Mouse (Mus musculus) mesoderm, embryonic 11.5 days (tissue): ENCODE measurements around the gene Efs.
"Not testable (repeated sequence)": the region's sequence is repeated elsewhere in the genome, so short reads cannot be mapped to it uniquely, and the experiment has no call there.

ENCODE experiments used
- DNase-seq: peaks from one replicate; pipeline ENCODE4 v3.0.0-alpha.2; 2012; ENCODE audit warnings: low read depth, low spot score

Efs gene

DNA sequence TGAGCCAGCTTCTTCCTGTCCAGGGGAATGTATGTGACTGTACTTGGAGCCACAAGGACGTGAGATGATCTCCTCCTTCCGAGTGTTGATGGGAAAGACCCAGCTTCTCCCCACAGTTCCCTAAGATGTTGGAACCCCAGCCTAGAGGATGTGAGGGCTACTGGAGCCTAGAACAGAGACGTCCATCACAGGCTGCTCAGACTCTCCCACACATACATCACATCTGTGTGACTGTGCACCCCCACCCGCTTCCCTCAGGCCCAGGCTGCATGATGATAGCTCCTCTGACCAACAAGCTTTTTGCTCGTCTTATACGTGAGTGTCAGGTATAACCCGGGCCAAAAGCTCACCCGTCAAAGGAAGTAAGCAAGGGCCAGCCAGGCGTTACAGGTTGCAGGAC is 22.9 kb upstream of the Efs start:
- DNase-seq: no peak

DNA sequence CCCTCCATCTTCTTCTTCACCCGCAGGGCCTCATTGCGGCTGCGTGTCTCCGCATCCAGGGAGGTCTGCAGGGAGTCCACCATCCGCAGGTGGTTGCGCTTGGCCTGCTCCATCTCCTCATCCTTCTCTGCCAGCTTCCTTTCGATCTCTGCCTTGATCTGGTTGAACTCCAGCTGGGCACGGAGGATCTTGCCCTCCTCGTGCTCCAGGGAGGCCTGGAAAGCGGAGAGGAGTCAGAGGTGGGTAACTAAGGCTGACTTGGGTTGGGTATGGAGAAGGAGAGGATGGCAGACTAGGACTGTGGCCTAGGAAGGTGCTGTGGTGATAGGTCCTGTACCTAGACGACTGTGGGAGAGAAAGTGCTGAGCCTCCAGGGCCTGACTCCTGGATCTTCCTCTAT is 21.1 kb upstream of the Efs start:
- DNase-seq: not testable (repeated sequence)

DNA sequence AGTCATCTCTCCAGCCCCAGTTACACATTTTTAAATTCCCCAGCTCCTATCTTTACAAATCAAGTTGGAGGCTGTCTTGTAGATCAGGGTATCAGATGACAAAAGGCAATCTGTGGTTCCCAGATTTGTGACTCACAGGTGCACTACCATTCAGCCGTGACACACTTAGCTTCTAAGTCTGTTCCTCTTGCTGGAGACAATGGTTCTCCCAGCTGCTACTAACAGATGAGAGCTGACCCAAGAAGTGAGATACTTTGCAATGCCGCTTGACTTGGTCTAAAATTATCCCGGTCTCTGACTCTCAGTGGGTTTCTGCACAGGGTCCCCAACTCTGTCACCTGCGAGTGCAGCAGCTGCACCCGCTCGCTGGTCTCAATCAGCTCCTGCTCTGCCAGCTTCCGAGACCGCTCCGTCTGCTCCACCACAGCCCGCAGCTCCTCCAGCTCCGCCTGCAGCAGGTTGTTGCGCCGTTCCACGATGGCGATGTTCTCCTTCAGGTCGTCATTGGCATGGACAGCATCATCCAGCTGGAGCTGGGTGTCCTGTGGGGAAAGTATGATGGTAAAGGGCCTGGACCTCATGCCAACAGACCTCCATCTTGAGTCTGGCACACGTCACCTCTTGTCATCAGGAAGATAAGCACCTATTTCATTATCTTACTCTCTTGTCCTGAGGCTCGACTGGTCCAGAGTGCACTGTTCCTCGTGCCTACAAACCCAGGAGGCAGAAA is 20.2 kb upstream of the Efs start:
- no peak for DNase-seq

DNA sequence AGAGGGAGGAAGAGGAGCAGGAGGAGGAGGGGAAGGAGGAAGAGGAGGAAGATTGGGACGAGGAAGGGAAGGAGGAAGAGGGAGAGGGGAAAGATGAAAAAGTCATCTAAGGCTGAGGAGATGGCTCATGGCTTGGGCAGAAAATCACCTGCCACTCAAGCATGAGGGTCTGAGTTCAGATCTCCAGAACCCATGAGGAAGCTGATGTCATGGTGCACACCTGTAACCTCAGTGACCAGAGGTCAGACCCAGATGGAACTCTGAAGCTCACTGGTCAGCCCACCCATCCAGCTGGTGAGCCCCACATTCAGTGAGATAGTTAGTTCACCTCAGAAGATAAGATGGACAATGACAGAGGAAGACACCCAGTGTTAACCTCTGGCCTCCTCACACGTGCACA is 19.0 kb upstream of the Efs start:
- no peak for DNase-seq

DNA sequence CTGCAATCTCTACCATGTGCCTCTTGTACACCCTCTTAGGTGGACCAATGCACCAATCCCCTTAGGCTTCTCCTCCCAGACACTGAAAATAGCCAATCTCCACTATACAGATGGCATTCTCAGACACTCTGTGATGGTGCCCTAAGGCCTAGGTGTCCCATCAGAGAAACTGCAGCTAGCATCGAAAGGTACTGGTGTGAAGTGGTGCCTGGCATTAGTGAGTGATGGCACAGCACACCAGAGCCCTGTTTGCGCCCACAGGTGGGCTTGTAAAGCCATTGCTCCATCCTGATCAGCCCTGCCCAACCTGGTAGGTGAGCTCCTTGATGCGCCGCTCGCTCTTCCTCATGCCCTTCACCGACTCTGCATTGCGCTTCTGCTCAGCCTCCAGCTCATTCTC is 18.0 kb upstream of the Efs start:
- DNase-seq: no peak

DNA sequence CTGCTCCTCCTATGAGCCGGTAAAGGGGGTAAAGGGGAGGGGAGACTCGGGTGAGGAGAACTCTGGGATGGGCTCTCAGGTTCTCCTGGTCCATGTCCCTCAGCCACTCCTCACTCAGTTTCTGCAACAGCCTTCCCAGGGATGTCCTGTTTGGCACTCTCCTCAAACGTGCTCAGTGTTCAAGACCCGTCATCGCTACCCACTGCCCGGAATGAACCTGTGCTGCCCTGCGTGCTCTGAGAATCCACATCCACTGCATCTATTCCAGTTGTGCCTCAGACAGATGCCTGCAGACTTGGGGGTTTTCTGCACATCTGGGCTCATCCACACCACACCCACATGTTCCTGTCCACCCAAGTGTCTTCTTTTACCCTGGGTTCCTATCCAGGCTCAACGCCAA is 16.6 kb upstream of the Efs start:
- DNase-seq: no peak

DNA sequence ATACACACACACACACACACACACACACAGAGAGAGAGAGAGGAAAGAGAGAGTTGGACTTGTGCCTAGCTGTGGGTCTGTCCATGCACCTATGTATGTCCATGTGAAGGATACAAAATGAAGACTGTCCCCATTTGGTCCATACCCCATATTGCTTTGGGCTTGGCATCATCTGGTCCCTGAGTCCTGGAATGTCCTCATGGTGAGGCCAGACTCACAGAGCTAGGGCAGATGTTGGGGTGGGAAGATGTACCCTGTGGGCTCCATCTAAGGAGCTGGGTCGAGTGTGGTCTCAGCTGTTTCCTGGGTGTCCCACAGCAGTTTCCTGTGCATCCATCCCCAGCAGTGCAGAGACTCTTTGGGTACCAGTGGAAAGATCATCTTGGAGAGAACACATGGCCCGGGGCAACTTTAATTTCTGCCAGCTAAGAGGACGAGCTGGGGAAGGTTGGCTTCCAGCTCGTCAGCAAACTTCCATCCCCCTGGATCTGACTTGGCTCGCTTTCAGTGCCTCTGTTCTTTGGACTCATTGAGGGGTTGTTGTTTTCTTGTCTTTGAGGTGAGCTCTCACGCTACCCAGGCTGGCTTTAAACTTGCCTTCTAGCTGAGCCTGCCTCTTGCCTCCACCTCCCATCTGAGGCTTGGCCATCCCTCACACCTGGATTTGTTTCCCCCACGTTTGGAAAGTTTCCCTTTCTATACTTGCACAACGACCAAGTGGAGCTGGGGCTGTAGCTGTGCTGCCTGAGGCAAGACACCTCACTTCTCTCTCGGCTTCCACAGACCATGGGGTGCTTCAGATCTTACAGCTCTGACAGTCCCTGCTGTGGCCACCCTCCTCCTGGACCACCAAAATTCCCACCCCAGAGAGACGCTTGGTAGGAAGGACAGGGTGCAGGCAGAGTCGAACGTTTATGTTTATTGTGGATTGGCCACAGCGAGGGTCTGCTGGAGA is 15.4 kb upstream of the Efs start:
- no peak for DNase-seq

DNA sequence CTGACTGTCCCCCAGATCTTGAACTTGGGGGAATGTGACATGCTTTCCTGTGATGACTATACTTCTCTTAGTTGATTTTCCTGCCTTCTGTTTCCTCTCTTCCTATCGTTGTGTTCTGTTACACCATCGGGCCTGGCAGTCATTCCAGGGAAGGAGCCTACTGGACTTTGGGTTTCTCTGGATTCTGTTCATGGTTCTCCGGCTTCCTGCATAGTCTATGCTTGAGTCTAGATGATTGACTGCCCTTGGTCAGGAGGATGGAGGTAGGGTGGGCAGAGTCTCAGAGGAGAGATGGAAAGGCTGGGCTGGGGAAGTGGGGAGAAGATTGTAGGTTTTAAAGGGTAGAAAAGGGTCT is 14.2 kb upstream of the Efs start:
- DNase-seq: no peak

DNA sequence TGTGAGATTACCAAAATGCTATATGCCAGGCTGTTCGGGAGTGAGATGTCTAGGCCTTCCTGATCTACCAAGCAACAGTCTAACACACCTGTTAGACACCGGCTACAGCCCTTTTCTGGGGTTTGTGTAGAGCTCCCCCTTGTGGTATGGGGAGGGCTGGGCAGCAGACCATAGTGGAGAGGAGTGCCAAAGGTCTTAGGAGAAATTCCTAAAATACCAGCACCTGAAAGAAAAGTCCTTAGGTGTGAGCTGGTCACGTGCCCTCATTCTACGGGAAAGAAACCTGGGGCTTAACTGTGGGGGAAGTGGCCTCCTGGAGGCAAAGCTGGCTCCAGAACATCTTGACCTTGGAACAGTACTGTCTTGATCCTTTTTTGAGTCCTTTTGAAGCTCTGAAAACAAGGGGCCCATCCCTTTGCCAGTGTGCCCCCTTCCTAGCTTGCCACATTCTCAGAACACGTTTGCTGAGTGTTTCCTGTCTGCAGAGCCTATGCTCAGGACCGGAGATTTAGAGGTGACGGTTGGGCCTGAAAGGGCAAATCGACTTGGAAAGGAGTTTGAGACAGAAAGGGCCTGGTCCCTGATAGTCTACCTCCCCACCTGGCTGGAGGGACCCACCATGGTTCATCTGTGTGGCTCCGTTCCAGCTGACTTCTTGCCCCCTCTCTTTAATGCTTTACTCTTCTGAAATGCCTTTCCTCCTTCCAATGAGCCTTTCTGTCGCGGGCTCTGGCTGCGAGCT is 13.7 kb upstream of the Efs start:
- DNase-seq: peak; percentile 74

DNA sequence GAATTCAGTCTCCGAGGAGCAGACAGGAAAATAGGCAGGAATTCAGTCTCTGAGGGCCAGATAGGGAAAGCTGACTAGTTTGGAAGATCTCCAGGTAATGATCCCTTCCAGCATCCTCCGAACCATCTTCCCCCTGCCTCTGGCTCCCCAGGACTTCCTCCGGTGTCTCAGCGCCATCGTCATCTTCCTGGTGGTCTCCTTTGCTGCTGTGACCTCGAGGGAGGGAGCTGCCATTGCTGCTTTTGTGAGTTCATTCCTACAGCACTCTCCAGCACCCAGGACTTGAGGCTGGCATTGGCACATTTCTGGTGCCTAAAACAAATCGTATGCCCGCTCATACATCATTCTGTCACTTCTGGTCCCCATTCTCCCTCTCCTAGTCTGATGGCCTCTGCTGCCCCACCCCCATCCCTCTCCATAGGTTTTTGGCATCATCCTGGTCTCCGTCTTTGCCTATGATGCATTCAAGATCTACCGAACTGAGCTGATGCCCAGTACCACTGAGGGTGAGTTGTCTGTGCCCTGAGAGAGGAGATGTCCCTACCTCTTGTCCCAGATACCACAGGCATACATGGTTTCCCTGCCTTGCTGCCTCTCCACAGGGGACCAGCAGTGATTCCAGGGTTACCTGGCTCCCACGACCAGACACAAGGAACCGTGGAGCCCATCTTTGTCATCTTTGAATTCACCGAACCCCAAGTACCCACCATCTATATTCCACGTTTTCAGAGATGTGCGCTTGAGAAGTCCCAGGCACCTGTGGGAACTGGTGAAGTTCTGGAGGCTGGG is 12.7 kb upstream of the Efs start:
- DNase-seq: no peak

DNA sequence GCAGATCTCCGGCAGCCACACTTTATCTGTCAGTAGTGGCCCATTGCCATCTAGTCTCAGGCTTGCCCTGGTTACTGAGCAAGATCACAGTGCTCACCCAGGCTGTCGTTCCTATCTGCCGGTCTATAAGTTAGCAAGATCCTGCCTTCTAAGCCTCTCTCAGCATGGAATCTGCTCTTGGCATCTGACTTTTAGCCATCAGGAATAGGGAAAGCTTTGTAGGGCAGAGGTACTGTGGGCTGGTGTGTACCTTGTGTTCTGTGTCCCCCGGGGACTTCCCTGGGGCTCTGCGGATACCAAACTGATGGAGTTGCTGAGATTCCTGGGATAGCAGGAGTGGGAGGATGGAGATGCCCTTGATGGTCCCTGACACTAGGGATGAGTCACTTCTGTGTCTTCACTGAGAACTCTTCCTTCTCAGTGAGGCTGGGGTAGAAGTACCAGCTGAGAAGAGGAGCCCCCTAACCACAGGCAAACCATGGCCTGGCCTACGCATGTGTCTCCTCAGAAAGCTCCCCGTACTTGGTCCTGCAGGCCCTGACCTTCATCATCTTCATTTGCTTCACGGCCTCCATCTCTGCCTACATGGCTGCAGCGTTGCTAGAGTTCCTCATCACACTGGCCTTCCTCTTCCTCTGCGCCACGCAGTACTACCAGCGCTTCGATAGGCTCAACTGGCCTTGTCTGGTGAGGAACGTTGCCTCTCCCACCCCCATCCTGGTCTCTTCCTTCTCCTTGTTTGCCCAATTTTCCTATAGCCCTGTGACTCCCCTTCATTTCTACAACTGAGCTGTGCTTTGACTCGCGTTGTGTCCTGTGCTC is 11.6 kb upstream of the Efs start:
- no peak for DNase-seq

DNA sequence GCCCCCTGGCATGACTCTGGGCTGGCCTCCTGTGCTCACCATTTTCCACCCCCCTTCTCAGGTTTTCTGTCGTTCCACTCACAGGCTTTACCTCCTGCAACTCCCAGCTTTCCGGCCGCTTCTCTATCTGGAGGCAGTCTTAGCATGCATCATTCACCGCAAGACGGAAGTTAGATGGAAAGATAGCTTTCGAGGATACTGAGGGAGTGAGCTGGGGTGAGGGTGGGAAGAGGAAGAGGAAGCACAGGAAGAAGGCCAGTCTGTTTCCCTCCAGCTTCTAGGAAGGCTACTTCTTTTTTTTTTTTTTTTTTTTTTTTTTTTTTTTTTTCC is 10.9 kb upstream of the Efs start:
- DNase-seq: no peak

DNA sequence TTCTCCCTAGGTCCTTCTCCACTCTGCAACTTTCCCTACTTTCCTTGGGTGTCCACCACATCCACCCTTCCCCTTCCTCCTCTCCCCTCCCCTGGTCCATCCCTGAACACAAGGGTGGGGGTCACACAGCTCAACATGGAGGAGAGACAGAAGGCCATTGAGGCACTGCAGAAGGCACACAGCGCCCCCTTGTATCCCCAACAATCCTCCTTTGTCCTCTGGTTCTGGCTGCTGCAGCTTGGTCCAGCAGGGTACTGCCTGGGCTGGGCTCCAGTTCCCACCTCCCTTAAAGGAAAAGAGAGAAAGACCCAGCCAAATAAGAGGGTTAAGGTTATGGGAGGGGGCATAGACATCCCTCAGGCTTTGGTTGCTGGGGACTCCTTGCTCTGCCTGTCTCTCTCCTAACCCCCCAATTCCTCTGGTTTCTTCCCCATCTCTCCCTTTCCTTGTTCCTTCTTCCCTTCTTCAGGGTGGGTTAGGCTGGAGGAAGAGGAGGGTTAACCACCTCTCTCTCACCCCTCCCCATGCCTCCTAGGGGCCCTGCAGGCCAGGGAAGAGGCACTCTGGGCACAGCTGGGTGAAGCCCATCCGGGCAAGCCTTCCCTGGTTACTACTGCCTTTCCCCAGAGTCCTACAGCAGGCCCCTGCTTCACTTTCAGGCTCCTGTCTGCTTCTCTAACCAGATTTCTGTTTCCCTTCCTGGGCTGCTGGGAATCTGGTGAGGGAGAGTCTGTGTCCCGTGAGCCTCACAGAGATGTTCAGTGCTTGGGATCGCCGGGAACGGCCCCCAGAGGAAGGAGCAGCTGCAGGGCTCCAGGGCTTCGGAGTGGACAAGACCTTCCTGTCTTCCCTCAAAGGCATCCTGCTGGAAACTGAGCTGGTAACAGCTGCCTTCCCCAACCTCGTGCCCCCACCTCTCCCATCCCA is 10.2 kb upstream of the Efs start, which contains the start of gene Cmtm5:
Gene Cmtm5 (plus strand): TSS at position 358 of the 927 bp plus-strand sequence.
- no peak for DNase-seq

DNA sequence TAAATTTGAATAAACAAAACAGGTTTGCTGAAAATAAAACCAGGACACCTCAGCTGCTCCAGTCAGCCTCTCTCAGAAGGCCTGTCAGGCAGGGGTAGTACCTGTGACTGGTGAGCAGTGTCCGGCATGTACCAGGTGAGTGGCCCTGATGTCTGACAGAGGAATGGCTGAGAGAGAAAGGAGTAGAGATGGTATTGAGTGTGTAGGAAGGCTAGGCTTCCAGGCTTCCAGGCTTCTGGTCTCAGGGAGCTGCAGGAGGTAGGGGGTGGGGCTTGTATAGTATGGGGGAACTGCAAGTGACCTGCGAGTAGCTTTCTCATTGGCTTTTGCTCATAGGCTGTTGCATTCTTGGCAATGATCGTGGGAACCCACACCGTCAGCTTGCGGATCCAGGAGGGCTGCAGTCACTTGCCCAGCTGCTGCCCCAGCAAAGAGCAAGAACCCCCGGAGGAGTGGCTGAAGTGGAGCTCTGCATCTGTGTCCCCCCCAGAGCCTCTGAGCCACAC is 6.8 kb upstream of the Efs start, which contains the start of gene Il25:
Gene Il25 (plus strand): TSS at position 51 of the 506 bp plus-strand sequence.
- no peak for DNase-seq

DNA sequence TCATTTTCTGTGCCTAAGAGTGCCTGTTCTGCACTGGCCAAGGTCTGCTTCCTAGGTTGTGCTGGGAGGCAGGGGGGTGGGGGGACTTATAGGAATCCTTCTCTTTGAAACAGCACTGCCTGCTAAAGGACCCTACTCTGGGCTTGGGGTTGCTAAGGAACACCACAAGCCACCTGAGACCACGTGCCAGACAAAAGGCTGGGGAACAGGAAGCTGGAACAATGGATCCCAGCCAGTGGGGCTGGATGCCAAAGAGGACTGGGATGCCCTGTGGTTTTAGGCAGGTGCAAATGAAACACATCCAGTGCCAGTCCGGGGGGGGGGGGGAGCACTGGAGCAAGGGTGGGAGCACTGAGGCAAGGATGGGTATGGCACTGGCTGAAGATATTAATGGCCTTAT is 4.5 kb upstream of the Efs start:
- no peak for DNase-seq

DNA sequence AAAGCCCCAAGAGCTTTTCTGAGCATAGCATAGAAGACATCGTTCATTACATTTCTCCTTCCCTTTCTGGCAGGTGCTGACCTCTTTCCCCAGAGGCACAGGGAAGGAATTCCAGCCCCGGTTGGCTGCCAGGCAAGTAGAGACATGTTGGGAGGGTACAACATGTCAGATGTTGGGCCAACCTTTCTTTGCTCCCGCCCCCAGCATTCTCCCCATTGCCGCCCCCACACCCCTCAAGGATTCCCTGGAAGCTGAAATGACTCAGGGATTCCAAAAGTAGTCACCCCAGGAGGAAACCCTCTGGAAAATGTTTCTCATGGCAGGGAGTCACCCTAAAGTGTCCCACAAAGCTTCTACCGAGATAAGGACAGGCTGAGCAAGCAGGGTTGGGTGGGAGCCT is 3.9 kb upstream of the Efs start:
- no peak for DNase-seq

DNA sequence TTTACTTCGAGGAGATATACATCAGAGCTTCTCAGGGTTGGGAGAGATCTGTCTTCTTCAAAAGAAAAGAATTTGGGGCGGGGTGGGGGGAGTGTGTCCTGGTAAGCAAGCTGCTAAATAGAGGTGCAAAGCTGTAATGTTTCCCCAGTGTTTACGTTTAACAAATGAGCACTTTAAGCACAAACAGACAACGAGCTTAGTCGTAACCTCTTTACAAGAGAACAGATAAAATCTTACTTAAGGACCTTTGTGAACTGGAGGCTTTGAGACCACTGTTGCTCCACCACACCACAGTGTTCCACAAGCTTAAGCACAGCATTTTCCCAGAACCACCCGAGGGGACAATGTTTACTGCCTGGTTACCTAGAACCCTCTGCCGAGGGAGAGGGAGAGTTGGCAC is 1.4 kb upstream of the Efs start:
- DNase-seq: no peak

DNA sequence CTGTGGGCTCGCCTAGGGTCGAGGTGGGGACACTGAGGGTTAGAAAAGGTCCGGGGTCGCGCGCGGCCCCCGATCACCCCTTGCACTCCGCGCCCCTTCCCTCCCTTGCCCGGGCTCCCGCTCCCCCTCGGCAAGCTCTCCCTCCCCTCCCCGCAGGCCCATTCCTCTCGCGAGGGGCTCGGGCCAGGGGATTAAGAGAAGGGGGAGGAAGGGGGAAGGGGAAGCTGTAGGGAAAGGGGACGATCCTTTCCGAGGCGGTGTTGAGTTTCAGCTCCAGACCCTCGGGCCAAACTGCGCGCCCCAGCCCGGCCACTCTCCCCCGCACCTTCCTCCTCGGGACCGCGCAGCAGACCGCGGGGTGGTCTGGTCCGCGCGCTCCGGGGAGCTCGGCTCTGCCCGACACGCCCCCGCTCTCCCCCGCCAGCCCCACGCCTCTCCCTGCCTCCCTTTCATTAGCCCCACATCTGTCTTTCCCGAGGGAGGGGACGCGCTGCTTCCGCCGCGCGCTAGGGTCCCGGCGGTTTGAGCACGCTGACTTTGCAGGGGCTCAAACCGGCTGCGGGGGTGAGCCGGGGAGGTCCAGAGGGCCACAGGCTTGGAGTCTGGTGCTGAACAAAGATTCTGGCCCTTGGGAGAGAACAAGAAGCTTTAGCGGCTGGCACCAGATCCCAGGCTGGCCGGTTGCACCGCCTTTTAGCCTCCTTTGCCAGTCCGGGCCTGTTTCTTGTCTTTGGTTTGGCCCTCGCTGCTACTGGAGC is 654 bp upstream of the Efs start:
- DNase-seq: peak; percentile 92
